Mouse (Mus musculus) NIH3T3 (cell line): ENCODE results near the gene Ankrd63.

Experiments used
- DNase-seq: peaks from one replicate; pipeline ENCODE4 v3.0.0-alpha.2; 2012; ENCODE audit warnings: low read depth

Ankrd63 gene

GRCm38 (mm10) chr2:118703913-118704730, at the start of gene Ankrd63:
Ankrd63 (minus strand) TSS chr2:118703963.
- DNase-seq: no peak

GRCm38 (mm10) chr2:118752792-118753108, 49.0 kb upstream of the Ankrd63 start:
- DNase-seq: no peak

- no peak for DNase-seq
These were observed 48.4 kb upstream of the Ankrd63 start for GRCm38 (mm10) chr2:118751896-118752791.

- no peak for DNase-seq
These were observed 46.7 kb upstream of the Ankrd63 start for GRCm38 (mm10) chr2:118750476-118750875.

- DNase-seq: no peak
These were observed 45.6 kb upstream of the Ankrd63 start for GRCm38 (mm10) chr2:118749341-118749884.

GRCm38 (mm10) chr2:118747301-118747960, 43.7 kb upstream of the Ankrd63 start:
- peak; percentile 68 for DNase-seq

- DNase-seq: peak; percentile 50
These were observed 42.4 kb upstream of the Ankrd63 start for GRCm38 (mm10) chr2:118745915-118746901.

GRCm38 (mm10) chr2:118745232-118745884, 41.6 kb upstream of the Ankrd63 start, which contains the start of gene Inafm2:
Inafm2 (plus strand) TSS chr2:118745758.
- peak; percentile 95 for DNase-seq

GRCm38 (mm10) chr2:118744621-118745020, 40.9 kb upstream of the Ankrd63 start:
- no peak for DNase-seq

- peak; percentile 74 for DNase-seq
These were observed 39.6 kb upstream of the Ankrd63 start for GRCm38 (mm10) chr2:118743261-118743943.

GRCm38 (mm10) chr2:118741183-118741582, 37.4 kb upstream of the Ankrd63 start:
- no peak for DNase-seq

- no peak for DNase-seq
These were observed 36.6 kb upstream of the Ankrd63 start for GRCm38 (mm10) chr2:118740341-118740740.

- peak; percentile 15 for DNase-seq
These were observed 29.6 kb upstream of the Ankrd63 start for GRCm38 (mm10) chr2:118733341-118733740.

- DNase-seq: no peak
These were observed 28.2 kb upstream of the Ankrd63 start for GRCm38 (mm10) chr2:118731981-118732380.

GRCm38 (mm10) chr2:118730622-118730915, 26.8 kb upstream of the Ankrd63 start:
- DNase-seq: peak; percentile 90

- DNase-seq: no peak
These were observed 26.3 kb upstream of the Ankrd63 start for GRCm38 (mm10) chr2:118729816-118730621.

- DNase-seq: no peak
These were observed 25.4 kb upstream of the Ankrd63 start for GRCm38 (mm10) chr2:118729194-118729593.

- DNase-seq: no peak
These were observed 24.6 kb upstream of the Ankrd63 start, which contains the start of gene Plcb2 for GRCm38 (mm10) chr2:118728337-118728736. Plcb2 (minus strand) TSS chr2:118728438.

- no peak for DNase-seq
These were observed 24.1 kb upstream of the Ankrd63 start for GRCm38 (mm10) chr2:118727911-118728310.
